Mouse (Mus musculus): ENCODE results near the gene Ccdc28b.

The Ccdc28b gene

DNA sequence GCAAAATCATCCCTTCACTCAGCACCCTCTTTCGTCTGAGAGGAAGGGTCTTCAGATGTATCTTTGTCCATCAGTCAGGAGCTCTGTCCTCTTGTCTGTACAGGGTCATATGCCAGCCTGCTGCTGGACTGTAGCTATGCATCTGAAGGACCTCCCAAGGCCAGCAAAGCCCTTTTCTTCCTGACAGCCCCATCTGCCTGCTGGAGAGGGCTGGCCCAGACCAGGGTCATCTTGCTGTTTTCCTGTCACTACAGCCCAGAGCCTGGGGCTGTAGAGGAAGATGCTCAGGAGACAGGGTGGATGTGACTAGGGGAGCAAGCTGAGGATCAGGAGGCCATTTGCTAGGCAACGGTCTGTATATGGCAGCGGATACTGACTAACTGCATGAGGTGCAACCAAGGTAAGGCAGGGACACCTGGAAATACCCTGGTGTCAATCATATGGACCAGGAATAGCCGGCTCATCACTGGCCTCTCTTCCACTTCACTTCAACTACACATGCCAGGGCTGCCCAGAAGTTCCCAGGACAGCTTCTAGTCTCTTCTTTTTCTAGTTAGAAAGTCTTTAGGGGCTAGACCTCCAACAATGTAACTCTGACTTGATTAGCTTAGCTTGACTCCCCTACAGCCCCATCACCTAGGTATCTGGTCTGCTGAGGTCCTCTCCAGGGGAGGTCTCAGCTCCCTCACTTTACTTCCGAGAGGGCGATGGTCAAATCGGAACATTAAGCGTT is 778 bp downstream of the Ccdc28b start:
- DNase-seq (ENCODE audit: low read depth, low spot score), result no peak

DNA sequence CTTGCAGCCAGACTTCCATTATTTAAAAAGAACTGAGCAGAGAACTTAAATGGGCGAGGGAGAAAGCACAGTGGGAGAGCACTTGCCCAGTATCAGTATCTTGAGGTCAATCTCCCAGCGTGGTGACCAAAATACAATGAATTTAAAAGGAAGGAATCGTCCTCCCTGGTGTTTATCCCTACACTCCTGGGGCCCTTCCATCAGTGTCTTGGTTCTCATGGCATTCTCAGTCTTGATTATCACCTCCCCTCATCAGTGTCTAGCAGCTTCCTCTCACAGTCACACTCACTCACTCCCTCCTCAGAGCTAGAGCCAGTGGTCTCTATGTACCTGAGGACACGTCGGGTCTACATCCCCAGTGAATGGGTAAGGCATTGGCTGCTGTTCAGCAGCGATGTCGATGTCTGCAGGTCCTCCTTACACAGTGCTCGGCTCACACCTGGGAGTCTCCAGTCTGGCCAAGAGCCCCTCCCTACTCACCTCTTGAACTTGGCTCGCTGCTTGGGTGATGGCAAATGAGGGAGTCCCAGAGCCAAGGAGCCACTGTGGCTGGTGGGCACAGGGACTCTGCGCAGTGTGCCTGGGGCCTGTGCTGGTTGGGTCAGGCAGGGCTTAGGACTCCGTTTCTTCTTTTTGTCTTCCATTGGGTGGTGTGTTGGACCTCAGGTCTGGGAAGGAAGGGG is 1.5 kb downstream of the Ccdc28b start:
- DNase-seq (ENCODE audit: low read depth, low spot score), result no peak

DNA sequence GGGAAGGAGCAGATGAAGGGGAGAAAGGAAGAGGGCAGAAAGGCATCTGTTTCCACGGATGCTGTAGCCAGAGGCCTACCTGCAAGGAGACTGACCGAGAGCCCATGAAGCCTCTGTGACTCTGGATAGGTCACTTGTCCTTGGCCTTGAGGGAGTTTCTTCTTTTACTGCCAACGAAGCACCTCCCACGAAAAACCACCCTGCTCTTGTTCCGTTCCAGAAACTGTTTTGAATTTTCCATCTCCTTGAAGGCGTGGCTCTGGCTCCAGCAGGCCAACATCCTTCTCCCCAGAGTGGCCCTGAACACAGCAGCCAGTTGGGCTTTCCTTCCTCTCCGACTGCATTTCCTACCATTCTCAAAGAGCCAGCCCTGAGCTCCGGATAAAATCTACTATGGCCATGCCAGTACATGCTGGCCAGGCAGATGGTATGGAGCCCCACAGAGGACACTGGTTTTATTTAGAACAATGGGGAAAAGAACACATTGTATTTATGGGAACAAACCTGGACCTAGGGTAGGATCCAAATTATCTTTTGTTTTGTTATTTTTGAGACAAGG is 2.4 kb downstream of the Ccdc28b start:
- no peak for DNase-seq (ENCODE audit: low read depth, low spot score)

DNA sequence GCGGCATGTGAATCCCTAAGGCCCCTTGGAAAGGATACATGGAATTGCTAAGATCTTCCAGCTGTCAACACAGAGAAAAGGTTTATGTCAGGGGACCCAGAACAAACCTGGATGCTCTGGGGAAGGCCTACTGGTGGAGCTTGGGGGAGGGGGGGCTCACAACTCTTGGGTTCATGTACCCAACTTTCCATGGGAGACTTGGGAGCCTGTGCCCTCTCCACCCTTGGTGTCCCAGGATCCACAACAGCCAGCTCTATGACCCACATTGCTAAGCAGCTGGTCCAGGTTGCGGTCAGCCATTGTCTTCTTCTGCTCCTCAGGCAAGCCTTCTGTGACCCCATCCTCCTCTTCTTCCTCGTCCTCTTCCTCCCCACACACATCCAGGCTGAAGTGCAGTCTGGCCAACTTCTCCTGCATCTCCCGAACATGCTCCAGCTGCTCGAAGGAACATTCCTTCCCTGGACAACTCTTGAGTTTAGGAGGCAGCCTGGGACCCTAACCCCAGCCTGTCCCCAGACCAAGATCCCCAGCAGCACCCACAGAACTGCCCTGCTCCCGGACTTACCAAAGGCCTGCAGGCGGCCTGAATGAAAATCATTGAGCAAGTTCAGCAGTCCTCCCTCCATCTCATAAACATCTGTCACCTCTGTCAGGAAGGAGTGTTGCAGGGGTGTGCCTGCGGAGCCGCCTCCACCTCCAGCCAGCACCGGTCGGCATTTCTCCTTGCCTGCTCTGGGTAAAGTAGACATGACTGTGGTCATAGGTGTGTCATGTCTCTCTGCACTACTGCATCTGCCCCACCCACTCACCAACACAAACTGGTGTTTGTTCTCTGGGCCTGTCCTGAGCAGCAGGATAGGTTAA is 3.1 kb downstream of the Ccdc28b start:
- DNase-seq (ENCODE audit: low read depth, low spot score), result no peak

DNA sequence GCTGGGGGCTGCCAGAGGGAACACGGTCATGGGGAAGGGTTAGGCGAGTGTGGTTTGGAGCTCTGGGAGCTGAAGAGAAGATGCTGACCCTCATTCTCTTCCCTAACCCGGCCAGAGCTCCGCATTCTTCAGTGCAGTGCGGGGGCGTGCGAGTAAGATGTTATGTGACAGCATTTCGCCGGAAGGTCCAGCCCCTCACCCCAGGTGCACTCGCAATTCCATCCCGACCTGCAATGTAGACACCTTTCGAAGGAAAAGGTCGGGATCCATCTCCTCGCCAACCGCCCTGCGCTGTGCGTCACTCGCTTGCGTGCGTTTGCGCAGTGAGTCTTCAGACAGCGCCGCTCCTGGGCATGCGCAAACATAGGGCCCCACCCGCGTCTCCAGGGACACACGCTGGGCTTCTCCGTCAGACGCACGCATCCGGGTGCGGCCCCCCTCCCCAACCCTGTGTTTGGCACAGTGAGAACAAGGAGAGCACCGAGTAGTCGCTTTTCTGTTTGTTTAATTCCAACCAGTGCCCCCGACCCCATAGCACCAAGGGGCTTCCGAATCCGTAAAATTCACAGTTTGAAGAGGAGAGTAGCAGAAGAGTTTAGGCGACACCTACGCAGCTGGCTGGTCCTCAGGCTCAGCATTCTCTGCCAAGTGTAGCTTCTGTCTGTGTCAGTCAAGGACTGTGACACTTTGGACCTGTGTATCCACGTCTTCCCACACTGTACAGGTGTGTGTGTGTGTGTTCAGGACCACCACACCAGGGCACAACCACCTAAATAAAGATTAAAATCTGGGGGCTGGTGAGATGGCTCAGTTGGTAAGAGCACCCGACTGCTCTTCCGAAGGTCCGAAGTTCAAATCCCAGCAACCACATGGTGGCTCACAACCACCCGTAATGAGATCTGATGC is 4.7 kb downstream of the Ccdc28b start, which contains the start of gene Iqcc:
Iqcc (minus strand) TSS at position 314 of the 906 bp plus-strand sequence.
- DNase-seq (ENCODE audit: low read depth, low spot score), result peak; percentile 79

DNA sequence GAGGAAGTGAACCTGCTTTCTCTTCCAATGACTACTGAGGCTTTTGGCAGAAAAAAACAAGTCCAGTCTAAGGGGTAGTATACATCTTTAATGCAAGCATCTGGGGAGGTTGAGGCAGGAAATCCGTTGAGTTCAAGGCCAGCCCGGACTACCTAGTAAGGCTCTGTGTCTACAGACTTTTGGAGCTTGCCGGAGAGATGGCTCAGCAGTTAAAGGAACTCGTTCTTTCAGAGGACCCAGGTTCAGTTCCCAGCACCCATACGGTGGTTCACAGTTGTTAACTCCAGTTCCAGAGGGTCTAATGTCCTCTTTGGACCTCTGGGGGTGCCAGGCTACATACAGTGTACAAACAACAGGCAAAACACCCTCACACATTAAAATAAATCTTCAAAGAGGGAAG is 5.7 kb downstream of the Ccdc28b start:
- no peak for DNase-seq (ENCODE audit: low read depth, low spot score)

DNA sequence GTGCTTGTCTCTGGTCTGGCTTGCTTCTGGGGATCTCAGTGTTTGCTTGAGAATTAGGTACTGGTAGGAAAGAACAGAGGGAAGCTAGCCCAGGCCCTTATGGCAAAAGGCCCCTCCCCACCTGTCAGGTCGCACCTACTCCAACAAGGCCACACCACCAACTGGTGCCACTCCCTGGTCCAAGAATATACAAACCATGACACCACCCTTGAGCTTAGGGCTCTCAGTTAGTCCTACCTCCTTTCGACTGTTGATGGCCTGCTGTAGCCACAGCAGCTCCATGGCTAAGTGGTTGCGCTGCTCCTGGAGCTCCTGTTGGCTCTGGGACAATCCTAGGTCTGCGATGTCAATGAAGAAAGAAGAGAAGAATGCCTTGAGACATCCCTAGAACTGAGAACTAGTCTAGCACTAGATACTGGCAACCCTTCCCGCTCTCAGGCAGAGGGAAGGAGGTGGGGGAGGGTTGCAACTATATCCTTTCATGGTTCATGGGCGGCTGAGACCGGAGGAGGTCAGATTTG is 6.6 kb downstream of the Ccdc28b start:
- DNase-seq (ENCODE audit: low read depth, low spot score), result no peak

DNA sequence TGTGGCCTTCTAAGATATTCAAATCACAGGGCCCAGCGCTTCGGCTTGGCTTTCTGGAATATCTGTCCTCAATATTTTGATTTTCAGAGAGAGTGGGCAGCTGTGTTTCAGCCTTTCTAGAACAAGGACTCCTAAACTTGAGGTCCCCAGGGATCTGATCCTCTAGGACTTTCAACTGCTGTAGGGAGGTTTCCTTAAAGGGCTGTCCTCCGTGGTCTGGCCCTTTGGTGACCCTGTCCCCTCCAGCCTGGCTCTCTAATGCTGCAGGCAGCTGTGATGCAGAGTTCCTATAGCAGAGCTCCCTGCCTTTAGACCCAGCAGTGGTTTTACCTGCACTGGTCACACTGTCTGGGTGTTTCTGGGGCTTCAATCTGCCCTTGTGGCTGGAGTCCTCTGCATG is 7.1 kb downstream of the Ccdc28b start:
- DNase-seq (ENCODE audit: low read depth, low spot score), result no peak

DNA sequence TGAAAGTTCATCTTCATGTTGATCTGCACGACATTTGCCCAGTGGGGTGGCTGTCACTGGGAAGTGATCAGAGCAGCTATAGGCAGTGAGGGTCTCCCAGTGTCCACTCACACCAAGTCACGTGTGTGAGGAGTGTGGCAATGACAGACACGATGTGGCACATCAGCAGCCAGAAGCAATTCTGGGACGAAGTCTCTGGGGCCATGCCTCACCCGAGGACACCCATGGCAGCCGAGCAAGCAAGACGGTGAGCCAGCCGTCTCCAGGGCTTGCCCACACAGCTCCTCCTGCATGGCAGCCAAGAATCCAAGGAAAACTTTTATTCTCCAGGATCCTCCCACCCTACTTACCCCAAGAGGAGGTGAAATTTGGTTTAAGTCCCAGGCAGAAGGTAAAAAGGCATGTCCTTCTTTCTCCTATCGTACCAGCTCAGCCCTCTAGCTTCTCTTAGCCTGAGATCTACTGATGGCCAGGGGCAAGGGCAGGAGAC is 7.9 kb downstream of the Ccdc28b start:
- no peak for DNase-seq (ENCODE audit: low read depth, low spot score)

DNA sequence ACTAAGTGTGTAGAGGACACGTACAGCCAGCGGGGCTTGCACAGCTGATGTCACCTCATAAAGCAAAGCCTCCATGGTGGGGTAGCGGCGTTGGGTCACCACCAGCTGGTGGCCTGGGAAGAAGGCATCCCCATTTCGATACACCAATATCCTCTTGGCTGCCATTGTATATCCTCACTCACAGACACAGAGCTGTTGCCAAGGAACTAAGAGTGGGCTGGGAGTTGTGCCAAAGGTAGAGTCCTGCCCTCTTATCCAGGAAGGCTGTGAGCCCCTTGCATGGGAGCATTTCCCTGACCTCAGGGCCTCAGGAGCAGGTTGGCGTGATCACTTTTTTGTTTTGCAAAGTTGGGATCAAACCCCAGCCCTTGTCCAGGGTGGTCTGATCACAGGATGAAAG is 9.7 kb downstream of the Ccdc28b start, which contains the start of gene Dcdc2b:
Dcdc2b (minus strand) TSS at position 165 of the 400 bp plus-strand sequence.
- DNase-seq (ENCODE audit: low read depth, low spot score), result no peak

DNA sequence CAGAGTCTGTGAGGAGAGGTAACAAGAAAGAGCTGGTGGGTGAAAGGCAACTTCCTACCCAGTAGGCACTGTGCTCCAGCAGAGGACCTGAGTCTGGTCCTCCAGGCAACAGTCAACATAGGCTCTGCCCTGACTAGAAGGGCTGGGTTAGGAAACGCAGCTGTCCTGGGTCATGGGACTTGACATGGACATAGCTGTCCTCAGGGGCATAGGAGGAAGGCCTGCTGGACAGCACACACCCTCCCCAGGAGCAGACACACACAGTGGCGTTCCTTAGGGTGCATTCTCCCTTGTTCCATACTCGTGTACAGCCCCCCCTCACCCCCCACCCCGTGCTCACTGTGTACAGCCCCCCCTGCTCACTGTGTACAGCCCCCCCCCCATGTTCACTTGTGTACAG is 13.3 kb downstream of the Ccdc28b start:
- DNase-seq (ENCODE audit: low read depth, low spot score), result no peak

DNA sequence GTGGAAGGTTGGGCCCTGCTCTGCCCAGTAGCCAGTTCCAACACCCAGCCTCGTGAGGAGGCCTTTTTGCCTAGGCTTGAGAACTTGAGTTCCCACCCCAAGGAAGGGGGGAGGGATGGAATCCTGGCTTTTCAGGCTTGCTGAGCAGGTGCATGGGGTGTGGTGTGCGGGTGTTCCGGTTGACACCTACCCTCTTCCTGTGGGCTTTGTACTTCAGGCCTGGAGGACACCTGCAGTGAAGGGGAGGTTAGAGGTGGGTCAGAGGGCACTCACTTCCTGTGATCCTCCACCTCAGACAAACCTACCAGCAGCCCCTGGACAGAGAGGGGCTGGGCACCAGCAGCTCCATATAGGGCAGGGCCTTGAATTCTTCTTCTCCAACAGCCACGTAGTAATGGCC is 13.7 kb downstream of the Ccdc28b start:
- no peak for DNase-seq (ENCODE audit: low read depth, low spot score)

DNA sequence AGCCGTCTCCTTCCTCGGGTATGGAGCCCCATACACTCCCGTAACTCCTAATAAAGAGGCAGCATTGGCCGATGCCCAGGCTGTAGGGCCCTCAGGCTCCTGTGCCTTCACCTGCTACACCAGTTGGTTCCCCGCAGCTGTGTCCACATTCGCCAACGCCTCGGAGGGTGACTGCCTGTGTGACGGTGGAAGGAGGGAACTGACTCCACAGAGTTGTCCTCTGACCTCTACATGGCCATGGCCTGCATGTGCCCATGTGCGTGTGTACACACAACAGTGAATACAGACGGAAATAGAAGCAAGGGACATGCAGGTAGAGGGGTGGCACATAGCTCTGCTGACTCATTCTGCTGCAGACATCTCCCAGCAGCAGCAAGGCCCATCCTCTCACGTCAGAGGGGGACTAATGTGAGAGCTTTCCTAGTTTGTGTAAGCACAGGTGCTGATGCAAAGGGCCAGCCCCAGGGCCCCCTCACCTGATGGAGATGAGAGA is 14.6 kb downstream of the Ccdc28b start:
- no peak for DNase-seq (ENCODE audit: low read depth, low spot score)

DNA sequence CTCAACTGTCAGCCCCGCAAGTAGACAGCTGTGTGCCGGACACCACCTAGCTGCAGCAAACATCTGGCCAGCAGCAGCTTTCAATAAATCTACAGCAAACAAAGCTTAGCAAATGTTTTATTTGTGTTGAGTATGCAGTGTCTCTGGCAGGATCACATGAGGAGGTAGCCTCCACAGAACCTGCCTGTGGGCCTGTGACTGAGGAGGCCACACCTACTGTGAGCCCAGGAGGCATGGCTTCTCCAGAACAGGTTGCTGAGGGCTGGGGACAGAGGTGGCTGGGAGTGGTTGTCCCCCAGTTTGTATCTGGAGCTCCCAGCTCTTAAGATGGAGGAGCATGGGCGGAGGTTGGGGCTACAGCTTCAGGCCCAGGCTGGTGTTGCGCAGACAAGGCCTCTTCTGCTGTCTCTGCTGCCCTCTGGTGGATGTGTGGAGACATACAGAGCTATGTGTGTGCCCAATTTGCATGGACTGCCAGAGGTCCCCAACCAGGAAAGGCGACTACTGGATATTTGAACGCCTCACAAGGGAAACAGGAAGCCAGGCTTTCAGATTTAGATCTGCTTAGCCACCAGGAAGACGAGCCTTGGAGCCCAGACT is 15.2 kb downstream of the Ccdc28b start:
- peak; percentile 80 for DNase-seq (ENCODE audit: low read depth, low spot score)

DNA sequence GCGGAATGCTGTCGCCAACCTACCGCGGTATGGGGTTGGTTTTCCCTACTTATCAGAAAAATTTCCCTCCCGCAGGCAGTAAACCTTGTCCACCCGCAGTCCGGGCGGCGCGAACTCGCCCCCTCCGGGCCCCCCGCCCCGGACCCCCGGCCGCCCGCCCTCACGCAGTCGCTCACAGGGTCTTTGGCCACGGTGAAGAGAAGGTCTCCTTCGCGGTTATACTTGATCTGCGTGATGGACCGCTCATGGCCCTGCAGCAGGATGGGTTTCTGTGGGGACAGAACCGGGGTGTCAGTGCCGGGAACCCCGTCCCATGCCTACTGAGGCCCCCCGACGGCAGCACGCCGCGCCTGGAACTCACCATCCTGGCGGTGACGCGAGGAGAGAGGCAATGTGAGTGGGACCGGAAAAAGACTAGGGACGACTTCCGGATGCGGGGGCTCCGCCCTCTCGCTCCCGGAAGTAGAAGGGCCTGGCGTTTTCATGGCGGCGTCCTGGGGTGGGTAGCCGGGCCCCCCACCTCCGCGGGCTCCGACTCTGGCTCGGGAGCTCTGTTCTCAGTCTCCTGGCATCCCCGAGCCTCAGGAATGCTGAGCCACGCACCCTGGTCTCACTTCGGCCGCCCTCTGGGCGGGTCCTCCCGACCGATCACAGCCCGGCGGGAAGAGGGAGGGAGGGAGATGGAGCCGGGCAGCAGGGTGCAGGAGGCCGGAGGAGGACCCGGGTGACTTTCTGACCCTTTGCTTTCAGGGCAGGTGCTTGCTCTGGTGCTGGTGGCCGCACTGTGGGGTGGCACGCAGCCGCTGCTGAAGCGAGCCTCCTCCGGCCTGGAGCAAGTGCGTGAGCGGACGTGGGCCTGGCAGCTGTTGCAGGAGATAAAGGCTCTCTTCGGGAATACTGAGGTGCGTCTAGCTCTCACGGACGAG is 23.3 kb downstream of the Ccdc28b start, which contains the start of the genes Eif3i and Tmem234:
Eif3i (minus strand) TSS at position 416 of the 926 bp plus-strand sequence.
Tmem234 (plus strand) TSS at position 436 of the 926 bp plus-strand sequence.
- peak; percentile 64 for DNase-seq (ENCODE audit: low read depth, low spot score)

DNA sequence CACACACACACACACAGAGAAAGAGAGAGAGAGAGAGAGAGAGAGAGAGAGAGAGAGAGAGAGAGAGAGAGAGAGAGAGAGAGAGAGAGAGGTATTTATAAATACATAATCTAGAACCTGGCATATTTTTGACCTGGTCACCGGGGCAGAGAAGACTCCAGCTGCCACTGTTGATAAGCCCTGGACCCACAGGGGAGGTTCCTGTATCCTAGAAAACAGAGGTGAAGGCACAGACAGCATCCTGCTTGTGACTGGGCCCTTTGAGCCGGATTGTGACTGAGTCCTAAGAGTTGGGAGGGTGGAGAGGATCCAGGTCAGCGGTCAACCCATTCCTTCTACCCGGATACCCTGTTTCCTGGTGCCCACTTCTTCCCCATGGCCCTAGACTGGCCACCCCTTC is 34.9 kb downstream of the Ccdc28b start:
- no peak for DNase-seq (ENCODE audit: low read depth, low spot score)

DNA sequence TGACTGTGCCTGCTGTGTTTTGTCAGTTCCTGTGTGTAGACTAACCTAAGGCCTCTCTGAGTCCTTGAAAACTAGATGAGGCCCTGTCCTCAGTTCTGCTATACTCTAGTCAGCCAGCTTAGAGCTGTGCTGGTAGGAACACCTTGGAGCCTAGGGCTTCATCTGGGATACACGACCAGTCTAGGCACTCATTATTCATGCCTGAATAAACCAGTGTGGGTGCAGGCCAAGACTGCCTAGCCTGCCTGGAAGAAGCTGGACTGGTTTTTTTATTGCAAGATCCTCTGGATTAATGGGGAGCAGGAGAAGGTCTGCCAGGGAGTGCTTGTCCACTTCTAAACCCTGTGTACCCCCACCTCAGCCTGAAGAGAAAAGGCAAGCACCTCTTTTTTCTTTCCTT is 36.8 kb downstream of the Ccdc28b start:
- no peak for DNase-seq (ENCODE audit: low read depth, low spot score)

DNA sequence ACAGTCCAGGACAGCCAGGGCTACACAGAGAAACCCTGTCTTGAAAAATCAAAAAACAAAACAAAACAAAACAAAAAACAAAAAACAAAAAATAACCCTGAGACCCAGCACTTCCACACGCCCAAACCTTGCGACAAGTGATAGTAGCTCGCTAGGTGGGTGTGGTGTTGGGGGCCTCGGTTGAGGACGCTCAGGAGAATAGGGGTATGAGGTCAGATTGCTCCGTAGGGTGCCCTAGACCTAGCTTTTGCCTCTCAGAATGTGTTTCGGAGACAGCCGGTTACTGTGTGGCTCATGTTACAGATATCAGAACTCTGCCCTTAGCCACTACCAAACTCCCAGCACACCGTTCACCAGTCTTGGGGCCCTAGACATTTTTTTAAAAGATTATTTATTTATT is 38.0 kb downstream of the Ccdc28b start:
- no peak for DNase-seq (ENCODE audit: low read depth, low spot score)
